In the genomic region with DNA sequence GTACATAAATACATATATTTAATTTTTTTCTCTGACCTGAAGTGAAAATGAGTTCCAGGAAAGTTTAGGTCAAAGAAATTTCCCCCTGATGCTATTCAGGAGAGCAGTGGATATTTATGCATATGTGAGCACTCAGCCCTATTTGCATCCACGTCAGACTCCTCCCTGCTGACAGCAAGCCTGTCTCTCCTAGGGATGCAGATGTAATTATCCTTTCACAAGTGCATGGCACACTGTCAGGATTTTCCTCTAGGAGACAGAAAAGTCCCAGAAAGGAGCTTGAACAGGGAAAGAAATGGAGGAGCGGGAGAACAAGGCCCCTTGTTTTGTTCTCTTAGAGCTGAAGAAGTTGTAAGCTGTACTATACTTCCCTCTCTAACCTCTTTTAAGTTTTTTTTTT, we compare ENCODE assay signal across 28 mouse cellular contexts.
"Had no signal": no experiment of that assay in that cellular context is flagged by ENCODE, and none has a peak within 500 bp of the region (broad histone marks: within the 10 kb centered on the region; RNA-seq: fewer than 3 reads in every experiment).

No protein-coding gene starts in this region.

- ATAC-seq: hindbrain, embryonic 16.5 days; inflammation-experienced regulatory T-cells, adult 6 months; intestine, embryonic 15.5 days; intestine, postnatal 0 days; liver, postnatal 0 days had no signal

- H3K4me2 ChIP-seq: heart, embryonic 12.5 days; hindbrain, embryonic 12.5 days; hindbrain, embryonic 14.5 days; intestine, embryonic 15.5 days; limb, embryonic 12.5 days; liver, embryonic 11.5 days; liver, embryonic 13.5 days; liver, embryonic 15.5 days had no signal

- DNase-seq: gastrocnemius, postnatal 10 days; gastrocnemius, postnatal 25 days; heart, adult 2 months; heart, postnatal 10 days; heart, postnatal 4 days; kidney, adult 18-20 months; kidney, adult 8-10 months; kidney, postnatal 10 days; kidney, postnatal 25 days; kidney, postnatal 4 days; liver; liver, embryonic 13.5 days; liver, postnatal 0 days had no signal

- H3K27ac ChIP-seq: heart, adult 2 months; heart, embryonic 10.5 days; hindbrain, embryonic 10.5 days; hindbrain, embryonic 12.5 days; hindbrain, embryonic 14.5 days; intestine, embryonic 15.5 days; layer of hippocampus, adult 2 months; left cerebral cortex, adult 2 months; limb, embryonic 10.5 days; limb, embryonic 12.5 days; liver, embryonic 13.5 days; liver, embryonic 15.5 days had no signal

- H3K4me3 ChIP-seq: heart, adult 2 months; heart, embryonic 10.5 days; heart, embryonic 12.5 days; hindbrain, embryonic 10.5 days; hindbrain, embryonic 12.5 days; intestine, embryonic 15.5 days; layer of hippocampus, adult 2 months; left cerebral cortex, adult 2 months; limb, embryonic 10.5 days; limb, embryonic 12.5 days; liver, embryonic 13.5 days; liver, embryonic 15.5 days had no signal

- H3K36me3 ChIP-seq: heart, embryonic 10.5 days; heart, embryonic 12.5 days; hindbrain, embryonic 10.5 days; hindbrain, embryonic 12.5 days; intestine, embryonic 15.5 days; limb, embryonic 10.5 days; limb, embryonic 12.5 days; liver, embryonic 13.5 days; liver, embryonic 15.5 days had no signal

- H3K9ac ChIP-seq: heart, embryonic 12.5 days; hindbrain, embryonic 12.5 days; hindbrain, embryonic 14.5 days; intestine, embryonic 15.5 days; limb, embryonic 12.5 days; liver, embryonic 13.5 days; liver, embryonic 15.5 days; liver, postnatal 0 days had no signal

- H3K27me3 ChIP-seq: heart, embryonic 12.5 days; hindbrain, embryonic 12.5 days; intestine, embryonic 15.5 days; limb, embryonic 12.5 days; liver, embryonic 13.5 days; liver, embryonic 15.5 days had no signal

- H3K9me3 ChIP-seq: heart, embryonic 10.5 days; heart, embryonic 12.5 days; hindbrain, embryonic 10.5 days; hindbrain, embryonic 12.5 days; intestine, embryonic 15.5 days; limb, embryonic 10.5 days; limb, embryonic 12.5 days; liver, embryonic 13.5 days; liver, embryonic 15.5 days had no signal

- H3K4me1 ChIP-seq: heart, embryonic 12.5 days; hindbrain, embryonic 10.5 days; hindbrain, embryonic 12.5 days; intestine, embryonic 15.5 days; limb, embryonic 10.5 days; limb, embryonic 12.5 days; liver, embryonic 13.5 days; liver, embryonic 15.5 days had no signal
